Mouse (Mus musculus): ENCODE measurements around the gene Dand5.

Gene Dand5

GRCm38 (mm10) chr8:84799999-84800831 is 22.4 kb downstream of the Dand5 start, which contains the start of gene Nfix:
Gene Nfix, minus strand, starts transcription at chr8:84800344.
- peak; percentile 43 for DNase-seq (ENCODE audit: low spot score)

DNA sequence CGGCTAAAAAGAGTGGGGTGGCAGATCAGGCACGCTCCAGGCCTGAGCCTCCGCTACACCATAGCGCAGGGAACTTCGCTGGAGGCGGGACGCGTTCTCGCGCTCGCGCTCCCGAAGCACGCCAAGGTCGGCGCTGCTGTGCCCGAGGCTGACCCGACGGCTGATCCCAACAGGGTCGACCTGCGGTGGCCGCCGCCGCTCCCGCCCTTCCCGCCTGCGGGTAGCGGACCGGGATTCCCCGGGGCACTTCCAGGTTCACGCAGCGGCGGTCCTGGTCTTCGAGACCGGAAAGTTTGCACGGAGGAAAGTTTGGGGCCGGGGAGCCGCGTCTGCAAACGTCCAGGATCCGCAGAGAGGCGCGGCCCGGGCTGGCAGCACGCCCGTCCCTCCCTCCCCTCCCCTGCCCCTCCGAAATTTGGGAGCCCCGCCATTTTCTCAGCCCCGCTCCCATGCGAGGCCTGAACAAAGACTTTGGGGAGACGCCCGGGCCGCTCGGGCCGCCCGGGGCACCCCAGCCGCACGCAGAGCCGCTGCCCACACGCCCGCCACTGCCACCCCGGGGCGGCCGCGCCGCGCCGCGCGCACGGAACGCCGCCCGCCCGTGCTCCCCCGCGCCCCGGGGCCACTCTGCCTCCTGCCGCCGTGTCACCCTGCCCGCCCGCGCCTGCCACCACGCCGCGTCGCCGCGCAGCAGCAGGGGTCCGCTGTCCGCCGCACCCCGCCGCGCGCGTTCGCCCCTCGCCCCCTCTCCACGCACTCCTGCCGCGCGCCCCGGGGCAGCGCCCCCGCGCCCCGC is 23.3 kb downstream of the Dand5 start:
- peak; percentile 9 for DNase-seq (ENCODE audit: low spot score)

- DNase-seq (ENCODE audit: low spot score): no peak
Measured at GRCm38 (mm10) chr8:84798446-84799135, 24.0 kb downstream of the Dand5 start.

DNA sequence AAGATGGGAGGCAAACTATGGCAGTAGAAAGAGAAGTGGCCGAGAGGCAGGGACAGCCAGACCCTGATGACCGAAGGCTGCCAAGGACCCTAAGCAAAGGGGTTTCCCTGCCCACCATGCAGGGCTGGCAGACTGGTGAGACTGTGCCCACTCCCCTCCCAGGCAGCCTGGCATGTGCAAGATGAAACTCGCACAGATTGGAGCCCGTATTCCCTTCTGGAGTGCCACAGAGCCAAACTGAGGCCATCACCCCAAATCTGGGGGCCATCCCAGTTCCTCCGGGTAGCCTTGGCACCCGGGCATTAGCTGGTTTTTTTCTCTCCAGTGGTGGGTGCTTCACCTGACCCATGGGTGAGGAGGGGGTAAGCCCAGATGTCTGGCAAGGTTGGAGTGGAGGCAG is 24.7 kb downstream of the Dand5 start:
- no peak for DNase-seq (ENCODE audit: low spot score)

GRCm38 (mm10) chr8:84797256-84797797 is 25.3 kb downstream of the Dand5 start:
- DNase-seq (ENCODE audit: low spot score): no peak

GRCm38 (mm10) chr8:84794486-84794885 is 28.1 kb downstream of the Dand5 start:
- no peak for DNase-seq (ENCODE audit: low spot score)

DNA sequence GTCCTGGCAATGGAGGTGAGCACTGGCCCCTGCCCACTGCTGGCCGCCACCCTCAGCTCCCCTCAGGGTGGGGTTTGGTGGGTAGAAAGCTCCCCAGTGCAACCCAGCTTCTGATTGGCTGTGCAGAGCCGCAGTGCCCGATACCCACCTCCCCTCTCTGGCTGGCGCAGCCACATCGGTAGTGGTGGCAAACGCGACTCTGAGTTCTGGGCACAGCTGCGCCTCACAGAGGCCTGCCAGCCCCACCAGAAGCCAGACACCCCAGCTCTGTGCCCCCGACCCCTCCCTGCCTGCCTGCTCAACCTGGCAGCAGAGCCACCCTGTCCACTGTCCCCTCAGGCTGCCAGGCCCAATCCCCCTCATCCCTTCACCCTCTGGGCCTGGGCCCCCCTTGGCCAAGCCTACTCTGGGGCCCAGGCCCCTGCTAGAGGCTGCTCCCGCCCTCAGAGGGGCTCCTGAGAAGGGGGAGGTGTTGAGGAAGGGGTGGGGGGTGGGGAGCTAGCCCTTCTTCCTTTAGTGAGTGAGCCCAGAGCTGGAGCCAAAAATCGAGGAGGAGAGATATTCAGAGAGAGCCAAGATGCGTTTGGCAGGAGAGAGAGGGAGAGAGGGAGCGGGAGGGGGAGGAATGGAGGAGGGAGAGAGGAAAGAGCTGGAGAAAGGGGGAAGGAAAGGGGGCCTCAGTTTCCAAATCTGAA is 28.7 kb downstream of the Dand5 start:
- no peak for DNase-seq (ENCODE audit: low spot score)

DNA sequence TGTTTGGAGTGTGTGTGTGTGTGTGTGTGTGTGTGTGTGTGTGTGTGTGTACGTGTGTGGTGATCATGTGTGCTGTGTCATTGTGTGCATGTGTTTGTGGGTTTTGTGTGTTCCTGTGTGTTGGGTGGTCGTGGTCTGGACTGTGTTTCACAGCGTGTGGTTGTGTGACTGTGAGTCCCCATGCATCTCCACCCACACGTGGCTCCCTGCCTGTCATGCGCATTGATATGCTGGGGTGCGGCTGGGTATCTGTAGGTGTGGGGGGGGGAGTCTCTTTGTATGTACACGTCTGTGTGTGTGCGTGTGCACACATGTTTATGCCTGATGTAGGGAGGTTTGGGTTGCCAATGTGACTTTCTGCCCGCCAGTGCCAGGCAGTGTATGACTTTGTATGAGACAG is 29.5 kb downstream of the Dand5 start:
- DNase-seq (ENCODE audit: low spot score): no peak

- DNase-seq (ENCODE audit: low spot score): no peak
Measured at GRCm38 (mm10) chr8:84792429-84792947, 30.1 kb downstream of the Dand5 start.

DNA sequence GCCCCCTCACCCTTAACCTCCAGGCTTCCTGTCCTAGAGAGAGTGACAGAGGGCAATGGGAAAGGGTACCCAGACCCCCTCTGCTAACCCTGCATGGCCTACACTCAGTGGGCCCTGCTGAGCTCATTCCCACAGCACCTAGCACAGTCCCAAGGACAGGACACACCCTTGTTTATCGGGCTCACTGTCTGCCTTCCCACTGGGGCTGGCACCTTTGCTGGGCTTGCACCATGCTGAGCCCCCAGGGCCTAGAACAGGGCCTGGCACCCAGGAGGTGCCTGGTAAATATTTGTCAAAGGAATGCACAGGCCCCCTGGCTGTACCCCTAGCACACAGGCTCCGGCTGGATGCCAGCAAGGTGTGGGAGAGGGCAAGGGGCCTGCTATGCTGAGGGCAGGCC is 32.1 kb downstream of the Dand5 start:
- DNase-seq (ENCODE audit: low spot score): no peak

- no peak for DNase-seq (ENCODE audit: low spot score)
Measured at GRCm38 (mm10) chr8:84789855-84790486, 32.7 kb downstream of the Dand5 start.

GRCm38 (mm10) chr8:84789345-84789744 is 33.3 kb downstream of the Dand5 start:
- no peak for DNase-seq (ENCODE audit: low spot score)

- no peak for DNase-seq (ENCODE audit: low spot score)
Measured at GRCm38 (mm10) chr8:84788896-84789295, 33.7 kb downstream of the Dand5 start.

DNA sequence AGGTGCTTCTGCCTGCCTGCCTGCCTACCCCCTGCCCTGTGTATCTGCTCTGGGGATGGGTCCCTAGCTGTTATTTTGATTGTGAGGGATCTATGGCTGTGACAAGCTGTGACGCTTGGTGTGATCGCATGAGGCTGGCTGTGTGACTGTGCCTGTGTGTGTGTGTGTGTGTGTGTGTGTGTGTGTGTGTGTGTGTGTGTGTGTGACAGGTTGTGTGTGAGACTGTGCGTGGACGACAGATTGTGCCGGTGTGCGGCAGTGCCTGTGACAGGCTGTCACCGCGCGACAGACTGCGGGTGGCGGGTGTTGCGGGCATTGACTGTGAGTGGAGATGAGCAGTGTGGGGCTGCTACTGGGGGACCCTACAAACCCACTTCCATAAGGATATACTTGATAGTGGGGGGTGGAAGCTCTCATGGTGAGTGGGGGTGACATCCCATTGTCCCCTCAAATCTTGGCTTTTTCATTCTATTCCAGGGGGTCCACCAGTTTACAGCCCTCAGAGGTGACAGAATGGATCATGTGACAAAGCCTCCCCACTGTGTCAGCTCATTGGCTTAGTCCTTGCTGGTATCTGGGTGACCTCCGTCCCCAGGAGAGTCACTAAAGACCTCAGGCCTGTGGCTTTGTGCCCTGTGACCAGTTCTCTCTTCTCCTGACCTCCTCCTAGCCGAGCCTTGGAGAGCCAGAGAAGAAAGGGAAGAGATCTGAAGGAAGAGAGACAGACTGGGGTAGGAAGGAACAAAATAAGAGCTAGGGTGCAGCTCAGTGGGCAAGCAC is 34.9 kb downstream of the Dand5 start:
- DNase-seq (ENCODE audit: low spot score): no peak

DNA sequence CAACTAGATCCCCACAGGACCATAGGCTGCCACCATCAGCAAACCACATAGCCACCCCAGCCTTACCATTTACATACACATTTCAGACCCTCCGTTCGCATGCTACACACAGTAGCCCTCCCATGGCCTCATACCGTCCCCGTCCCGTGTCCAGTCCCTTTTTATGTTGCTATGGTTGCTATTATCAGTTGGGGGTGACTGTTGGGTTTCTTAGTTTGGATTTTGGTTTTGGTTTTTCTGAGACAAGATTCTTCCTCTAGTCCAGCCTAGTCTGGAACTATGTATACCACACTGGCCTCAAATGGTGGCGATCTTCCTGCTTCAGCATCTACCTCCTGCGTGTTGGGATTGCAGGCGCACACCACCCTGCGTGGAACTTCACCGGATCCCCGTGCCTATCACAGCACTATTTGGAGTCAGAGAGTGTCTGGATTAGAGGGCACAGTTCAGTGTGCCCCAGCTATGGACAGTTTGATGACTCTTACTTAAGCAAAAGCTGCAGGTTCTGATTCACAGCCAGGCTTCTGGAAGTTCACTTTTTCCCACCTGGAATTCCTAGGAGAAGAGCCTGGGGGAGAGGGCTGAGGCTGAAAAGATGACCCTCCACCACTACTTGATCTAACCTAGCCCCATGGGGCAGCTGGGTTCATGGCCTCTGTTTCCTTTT is 35.7 kb downstream of the Dand5 start:
- no peak for DNase-seq (ENCODE audit: low spot score)

DNA sequence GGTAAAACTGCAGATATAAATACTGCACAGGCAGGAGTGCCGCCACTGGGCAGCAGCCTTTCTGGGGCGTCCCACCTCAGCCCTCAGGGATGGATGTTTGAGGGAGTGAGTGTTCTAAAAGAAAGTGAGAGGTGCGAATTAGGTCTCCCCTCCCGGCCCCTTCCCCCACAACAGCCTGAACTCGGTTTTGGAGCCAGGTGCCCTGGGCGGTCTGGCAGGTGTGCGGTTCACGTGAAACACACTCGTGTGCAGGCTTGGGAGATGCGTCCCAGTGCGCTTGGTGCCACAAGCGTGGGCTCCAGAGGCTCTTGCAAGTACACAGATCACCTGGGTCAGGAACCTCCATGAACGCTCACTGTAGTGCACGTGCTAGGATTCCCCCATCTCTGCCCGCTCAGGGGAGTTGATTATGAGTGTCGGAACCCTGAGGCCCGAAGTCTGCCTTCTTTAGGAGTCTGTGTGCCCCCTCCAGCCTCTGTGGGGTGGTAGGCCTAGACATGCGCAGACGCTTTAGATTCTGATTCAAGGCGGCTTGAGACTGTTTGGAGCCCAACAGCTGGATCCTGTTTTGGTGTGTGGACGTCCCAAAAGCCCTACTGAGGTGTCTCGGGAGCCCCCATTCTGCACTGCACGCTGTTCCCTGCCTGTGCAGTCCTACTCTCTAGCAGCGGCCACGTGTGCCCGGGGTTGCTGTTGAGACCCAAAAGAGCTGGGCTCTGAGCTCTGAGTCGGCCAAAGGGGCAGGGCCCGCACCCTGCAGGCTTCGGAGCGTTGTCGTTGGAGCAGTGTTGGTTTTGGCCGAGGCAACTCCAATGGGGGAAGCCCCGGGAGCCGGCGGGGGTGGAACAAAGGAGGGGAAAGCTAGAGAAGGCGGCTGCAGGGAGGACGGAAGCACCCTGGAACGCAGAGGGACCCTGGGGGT is 36.6 kb downstream of the Dand5 start:
- DNase-seq (ENCODE audit: low spot score): no peak

DNA sequence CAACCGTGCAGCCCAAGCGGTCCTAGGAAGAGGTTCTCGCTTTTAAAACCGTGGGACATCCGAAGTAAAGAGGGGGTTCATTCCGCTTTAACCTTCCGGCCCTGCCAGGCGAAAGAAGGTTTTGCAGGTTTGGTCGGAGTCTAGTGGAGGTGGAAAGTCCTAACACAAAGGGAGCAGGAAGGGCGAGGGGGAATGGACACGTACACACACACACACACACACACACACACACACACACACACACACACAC is 37.2 kb downstream of the Dand5 start:
- DNase-seq (ENCODE audit: low spot score): no peak

DNA sequence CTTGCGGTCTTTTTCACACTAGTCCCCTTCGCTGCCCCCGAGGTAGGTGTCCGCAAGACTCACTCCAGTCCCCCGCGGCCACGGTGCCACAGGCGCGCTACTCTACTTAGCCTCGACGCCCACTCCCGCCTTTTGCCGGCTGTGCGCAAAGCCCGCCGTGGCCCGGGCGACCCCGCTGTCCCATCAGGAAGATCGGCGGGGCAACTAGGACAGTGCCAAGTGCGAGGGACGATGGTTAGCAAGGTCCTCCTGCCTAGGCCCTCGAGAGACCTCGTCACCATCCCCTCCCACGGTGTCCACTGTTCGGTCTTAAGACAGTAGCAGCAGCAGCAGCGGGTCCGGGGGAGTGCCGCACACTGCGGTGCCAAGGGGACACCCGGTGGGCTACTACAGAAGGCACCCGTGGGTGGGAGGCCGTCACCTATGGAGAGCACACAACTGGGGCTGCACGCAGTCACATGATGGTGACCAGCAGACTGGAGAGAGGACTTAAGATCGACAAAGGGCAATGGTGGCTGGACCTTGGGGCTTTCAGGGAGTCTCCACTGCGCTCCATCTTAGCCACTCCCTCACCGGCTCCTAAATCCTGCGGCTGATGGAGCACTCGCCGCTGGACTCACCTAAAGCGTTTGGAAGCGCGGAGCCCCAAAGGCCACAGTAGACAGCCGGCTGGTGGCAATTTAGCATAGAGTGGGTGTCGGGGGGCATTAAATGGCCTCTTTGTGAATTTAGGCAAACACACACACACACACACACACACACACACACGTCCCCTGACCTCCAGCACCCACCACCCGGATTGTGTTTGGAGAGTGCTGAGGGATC is 37.7 kb downstream of the Dand5 start:
- no peak for DNase-seq (ENCODE audit: low spot score)

Measured in T-cell, adult 2 months (primary cell).